Mouse (Mus musculus) testis, postnatal 10 days (tissue): ENCODE data around the gene Tfdp1.

Source experiments
- DNase-seq: peaks from one replicate; pipeline ENCODE4 v3.0.0; 2021; ENCODE audit warnings: low spot score

Gene Tfdp1

GRCm38 (mm10) chr8:13420970-13421369, 82.4 kb downstream of the Tfdp1 start:
- DNase-seq, result no peak

- no peak for DNase-seq
Measured at GRCm38 (mm10) chr8:13427351-13427750, 88.8 kb downstream of the Tfdp1 start.
